Mouse (Mus musculus): ENCODE data around the gene Hilpda.

Gene Hilpda

DNA sequence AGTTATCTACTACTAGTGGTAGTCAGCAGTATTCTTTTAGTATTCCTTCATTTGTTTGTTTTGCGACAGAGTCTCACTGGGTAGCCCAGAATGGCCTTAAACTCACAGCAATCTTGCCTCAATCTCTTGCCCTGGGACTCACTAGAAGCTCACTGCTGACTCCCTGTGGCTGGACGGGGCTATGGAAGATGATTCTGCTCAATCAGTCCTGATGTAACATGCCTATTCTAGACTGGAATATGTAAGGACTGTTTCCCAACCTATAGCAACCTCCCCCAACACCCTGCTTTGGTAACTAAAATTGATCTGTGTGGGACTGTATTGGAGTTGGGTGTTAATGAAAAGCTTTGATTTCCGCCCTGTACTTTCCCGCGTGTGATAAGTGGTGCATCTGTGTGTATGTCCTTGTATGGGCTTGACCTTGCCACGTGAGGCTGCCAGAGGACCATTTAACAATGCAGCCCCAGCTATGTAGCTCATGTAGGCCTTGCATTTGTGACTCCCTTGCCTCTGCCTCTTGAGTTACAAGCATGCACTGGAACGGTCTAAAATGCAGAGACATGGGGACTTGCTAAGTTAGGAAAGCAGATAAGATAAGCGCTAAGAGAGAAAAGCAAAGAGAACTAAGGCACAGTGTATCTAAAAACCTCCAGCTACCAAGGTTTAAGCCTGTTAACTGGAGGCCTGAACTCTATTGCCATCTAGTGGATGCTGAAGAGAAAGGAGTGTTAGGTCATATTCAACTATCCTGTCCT lies 6.4 kb downstream of the Hilpda start:
- peak; percentile 90 for DNase-seq (ENCODE audit: low read depth)

DNA sequence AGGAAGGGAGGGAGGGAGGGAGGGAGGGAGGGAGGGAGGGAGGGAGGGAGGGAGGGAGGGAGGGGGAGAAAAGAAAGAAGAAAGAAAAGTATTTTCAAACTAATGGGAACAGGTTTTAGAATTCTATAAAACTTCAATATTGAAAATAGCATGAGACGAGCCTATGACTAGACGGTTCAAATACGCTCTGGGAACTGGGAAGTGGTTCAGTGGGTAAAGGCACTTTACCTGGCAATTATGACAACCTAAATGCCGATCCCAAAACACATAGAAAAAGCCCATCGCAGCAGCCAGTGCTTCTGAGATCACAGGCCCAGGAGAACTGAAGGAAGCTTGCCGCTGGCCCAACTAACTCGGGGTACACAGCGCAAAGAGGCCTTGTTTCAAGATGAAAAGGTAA lies 7.0 kb downstream of the Hilpda start, which contains the start of gene Fam71f2:
Fam71f2 (plus strand) TSS at position 301 of the 400 bp plus-strand sequence.
- DNase-seq (ENCODE audit: low read depth) = no peak

DNA sequence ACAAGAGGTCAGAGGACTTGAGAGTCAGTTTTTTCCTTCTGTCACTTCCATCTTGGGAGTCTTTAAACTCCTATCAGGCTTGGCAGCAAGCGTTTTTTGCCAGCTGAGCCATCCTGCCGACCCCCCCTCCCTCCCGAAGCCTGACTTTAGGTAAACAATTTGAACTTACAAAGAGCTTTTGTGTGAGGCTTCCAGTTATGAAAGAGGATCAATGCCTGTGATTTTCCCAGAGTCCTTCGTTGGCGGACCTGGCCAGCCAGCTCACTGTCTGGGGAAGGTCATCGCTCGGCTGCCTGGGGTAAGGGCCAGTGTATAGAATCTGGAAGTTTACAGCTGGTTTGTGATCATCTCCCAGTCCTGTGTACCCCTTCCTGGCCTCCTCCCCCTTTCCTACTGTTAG lies 8.4 kb downstream of the Hilpda start:
- no peak for DNase-seq (ENCODE audit: low read depth)

DNA sequence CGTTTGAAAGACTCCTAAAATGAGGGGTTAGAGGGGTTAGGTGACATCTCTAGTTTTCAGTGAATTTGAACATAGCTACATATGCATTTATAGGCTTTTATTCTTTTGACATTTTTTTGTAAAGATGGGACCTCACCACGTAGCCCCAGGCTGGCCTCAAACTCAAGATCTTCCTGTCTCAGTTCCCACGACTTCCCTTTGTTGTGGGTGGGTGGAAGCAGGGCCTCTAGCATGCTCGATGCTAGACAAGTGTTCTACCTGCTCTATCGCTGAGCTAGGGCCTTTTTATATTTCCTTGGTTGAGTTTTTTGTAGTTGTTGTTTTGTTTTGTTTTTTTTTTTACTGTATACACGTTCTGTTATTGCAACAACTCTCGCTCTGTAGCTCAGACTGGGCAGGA lies 14.6 kb downstream of the Hilpda start:
- DNase-seq (ENCODE audit: low read depth) = no peak

DNA sequence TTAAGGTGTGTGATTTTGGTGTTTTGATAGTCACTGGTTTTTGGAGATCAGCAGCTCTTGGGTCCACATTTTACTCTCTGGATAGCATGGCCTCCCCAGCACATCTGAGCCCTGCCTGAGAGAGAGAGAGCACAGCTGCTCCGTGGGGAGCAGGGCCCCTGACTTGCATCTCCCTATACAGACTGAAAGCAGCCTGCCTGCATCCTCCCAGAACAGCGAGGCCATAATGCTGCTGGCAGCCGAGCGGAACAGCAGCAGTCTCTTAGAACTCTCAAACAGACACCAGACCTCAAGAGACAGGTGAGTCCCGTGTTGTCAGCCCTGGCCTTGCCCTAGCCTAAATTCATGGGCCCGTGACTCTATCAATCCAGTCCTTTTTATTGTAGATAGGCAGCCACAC lies 15.2 kb downstream of the Hilpda start:
- no peak for DNase-seq (ENCODE audit: low read depth)

DNA sequence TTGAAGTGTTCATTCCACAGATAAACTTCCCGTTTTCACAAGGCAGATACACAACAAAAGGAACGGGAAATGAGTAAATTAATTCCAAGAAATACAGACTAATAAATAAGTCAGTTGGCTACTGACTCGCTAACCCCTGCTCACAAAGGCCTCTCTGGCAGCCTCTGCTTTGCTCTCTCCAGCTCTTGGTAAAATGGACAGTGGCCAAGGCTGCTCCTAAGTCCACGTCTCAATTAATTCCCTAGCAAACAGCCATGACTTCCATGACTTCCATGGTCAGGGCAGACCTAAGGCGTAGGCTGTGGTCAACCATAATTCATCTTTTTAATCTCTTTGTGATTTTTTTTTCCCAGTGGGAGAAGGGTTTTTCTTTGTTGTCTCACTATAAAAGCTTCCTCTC lies 15.7 kb downstream of the Hilpda start:
- peak; percentile 49 for DNase-seq (ENCODE audit: low read depth)

DNA sequence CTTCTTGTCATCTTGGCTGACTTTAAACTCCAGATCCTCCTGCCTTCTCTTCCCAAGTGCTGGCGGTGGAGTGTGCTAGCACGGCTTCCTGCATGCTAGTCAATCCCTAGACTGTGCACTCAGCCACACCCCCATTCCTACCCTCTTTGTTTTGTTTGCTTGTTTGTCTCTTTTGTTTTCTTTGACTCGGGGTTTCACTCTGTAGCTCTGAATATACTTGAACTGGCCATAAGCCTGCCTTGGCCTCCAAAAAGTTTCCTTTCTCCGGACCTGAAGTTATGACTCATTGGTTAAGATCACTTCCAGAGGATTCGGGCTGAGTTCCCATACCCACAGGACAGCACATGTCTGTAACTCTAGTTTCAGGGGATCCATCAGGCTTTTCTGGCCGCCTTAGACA lies 16.4 kb downstream of the Hilpda start:
- peak; percentile 94 for DNase-seq (ENCODE audit: low read depth)

DNA sequence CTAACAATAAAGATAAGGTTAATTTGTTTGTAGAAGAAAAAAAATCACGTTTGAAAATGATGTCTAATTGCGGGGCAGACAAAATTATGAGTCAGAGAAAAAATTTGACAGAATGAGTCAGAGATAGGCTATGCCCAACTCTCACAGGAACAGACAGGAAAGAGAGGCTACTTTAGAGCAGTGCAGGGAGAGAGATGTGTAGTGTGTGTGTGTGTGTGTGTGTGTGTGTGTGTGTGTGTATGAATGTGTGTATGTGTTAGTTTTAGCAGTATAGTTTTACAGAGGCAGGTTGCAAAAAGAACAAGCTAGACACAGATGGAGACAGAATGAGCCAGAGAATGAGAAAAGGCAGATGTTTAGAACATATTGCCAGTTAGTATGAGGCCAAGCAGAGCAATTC lies 26.8 kb downstream of the Hilpda start:
- DNase-seq (ENCODE audit: low read depth) = peak; percentile 53

DNA sequence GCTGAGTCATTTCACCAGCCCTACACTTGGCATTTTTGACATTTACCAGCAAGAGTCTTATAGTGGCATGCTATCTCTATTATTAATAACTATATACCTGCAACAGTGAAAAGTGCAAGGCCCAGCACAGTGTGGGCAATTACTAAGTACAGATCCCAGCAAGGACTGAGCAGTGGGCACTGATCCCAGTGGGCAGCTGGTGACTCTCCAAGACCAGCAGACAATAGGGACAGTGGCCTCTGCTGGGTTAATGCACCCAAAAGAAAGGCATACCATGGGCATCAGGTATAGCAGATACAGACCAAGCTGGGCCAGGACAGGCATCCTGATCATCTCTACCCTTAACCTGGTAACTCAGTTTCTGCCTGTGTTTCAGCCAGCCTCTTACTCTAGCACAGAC lies 31.0 kb downstream of the Hilpda start:
- no peak for DNase-seq (ENCODE audit: low read depth)

DNA sequence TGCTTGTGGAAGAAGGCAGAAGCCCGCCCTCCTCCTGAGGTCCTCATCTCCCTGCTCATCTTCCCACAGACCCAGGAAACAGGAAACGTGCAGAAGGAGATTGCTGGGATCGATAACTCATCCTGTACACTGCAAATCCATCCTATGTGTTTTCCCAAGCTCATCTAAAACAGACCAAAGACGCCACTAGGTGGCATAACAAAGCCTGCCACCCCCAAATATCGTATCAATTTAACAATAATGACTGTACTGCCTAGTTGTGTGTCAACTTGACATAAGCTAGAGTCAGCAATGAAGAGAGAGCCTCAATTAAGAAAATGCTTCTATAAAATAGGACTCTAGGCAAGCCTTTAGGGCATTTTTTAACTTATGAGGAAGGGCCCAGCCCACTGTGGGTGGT lies 31.4 kb downstream of the Hilpda start:
- DNase-seq (ENCODE audit: low read depth) = peak; percentile 52

DNA sequence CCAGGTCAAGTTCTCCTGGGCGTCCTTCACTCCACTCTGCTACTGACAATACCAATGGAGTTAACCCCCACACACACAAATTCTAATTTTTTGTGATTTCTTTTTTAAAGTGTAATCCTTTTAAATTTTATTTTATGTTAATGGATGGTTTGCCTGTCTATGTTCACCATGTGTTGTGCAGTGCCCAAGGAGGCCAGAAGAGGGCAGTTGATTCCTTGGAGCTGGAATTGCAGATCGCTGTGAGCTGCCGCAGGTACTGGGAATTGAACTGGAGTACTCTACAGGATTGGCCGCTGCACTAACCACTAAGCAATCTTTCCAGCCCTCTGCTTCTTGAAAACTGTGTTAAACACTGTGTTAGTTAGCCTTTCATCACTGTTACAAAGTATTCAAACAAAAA lies 33.2 kb downstream of the Hilpda start:
- no peak for DNase-seq (ENCODE audit: low read depth)

DNA sequence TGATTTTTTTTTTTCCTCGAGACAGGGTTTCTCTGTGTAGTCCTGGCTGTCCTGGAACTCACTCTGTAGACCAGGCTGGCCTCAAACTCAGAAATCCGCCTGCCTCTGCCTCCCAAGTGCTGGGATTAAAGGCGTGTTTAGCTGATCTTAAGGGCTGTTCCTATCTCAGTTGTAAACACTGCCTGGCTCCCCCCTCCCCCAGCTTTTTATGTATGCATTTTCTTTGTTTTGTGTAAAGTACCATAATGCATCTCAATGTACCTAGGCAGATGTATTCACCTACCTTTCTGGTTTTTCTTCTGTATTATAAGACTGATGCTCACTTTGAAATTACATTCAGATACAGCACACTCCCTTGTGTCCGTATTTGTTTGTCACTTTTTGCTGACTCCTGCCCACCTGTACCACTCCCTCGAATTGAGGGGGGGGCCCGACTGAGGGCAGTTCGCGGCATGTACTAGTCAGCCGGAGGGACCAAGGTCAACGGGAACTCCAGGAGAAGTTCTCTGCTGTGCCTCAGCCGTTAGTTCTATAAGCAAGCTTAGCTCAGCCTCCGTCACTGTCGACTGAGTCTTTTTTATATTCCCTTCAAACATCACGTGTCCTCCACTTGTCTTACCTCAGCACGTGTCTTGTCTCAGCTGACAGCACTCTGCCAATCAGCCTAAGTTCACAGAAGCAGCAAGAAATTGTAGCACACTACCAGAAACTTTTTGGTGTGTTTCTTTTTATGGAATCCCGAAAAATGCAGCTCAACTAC lies 36.7 kb downstream of the Hilpda start:
- DNase-seq (ENCODE audit: low read depth) = no peak

DNA sequence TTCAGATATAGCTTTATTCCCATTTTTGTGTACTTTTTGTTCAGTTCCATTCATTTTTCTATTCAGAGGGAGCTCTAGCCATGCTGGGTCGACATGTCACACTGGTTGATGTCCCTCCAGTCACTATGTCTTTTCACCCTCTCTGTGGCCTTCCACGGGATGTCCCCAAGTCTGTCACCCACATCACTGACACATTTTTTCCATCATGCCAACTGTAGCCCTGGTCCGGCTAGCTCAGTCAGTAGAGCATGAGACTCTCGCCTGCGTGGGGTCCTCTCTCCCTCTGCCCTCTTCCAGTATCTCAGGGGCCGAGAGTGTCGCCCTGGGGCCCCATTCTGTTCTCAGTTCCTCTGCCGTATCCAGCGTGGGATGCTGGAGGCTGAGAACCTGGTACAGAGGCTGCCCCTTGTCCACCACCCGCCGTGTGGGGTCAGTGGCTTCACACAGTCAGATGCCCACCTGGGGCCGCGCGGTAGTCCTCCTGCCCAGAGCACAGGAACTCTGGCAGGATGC lies 41.5 kb downstream of the Hilpda start:
- DNase-seq (ENCODE audit: low read depth) = no peak

DNA sequence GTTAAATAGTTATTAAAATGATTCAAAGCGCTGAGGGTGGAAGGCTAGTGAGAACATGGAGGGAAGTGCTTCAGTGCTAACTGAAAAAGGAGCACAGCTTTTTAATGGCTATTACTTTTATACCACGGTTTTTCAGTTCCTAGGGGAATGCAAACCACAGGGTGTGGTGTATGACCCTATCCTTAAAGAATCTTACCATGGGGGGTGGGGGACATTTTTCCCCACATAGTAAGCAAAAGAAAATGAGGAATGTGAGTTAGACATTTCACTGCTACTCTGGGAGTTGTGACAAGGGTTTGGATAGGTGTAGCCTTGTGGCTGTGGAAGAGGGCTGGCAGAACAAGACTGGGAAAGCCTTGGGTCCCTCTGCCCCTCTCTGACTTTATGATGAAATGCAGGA lies 45.0 kb downstream of the Hilpda start:
- DNase-seq (ENCODE audit: low read depth) = peak; percentile 87

DNA sequence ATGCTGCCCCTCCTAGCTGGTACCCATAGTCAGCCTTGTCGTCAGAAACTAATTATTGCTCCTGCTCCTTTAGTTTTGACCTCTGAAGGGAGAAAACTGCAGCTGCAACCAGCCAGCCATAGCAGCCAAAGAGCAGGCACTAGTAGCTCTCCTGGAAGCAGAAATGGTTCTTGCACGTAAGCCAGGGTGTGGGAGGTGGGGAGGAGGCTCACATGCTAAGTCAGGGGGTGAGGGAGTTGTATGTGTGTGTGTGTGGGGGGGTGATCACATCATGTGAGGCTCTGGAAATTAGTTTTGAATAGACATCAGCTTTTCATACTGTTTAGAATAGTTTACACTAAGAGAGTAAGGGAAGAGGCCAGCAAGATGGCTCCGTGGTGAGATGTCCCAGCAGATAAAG lies 45.7 kb downstream of the Hilpda start:
- peak; percentile 69 for DNase-seq (ENCODE audit: low read depth)

DNA sequence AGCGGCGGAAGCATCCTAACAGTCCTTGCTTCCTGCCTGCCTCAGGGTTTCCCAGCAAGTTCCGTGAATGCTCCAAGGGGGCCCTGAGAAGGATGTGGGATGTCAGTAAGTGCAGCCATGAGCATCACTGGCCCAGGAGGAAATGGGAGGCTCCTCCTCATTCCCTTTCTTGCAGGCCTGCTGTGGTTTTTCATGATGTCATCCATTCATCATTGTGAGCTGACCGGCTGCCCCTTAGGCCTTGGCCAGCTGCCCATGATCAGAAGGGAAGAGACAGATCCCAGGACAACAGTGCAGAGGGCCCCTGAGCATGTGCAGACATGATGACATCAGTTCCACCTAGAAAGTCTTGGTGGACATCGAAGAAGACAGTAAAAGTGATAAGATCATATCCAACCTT lies 46.6 kb downstream of the Hilpda start, which contains the start of gene Fam71f1:
Fam71f1 (plus strand) TSS at position 262 of the 400 bp plus-strand sequence.
- DNase-seq (ENCODE audit: low read depth) = peak; percentile 91

DNA sequence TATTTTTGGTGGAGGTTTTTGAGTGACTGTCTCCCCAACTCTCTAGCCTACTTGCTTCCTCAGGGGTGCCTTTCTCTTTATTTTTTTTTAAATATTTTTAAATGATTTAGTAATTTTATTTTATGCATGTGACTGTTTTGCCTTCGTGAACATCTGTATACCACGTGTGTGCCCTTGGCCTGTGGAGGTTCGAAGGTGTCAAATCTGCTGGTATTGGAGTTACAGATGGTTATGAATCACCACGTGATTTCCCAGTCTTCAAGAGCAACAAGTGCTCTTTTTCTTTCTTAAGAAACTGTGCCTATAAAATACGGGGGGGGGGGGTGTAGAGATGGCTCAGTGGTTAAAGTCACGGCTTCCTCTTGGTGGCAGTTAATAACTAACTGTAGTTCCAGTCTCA lies 49.3 kb downstream of the Hilpda start:
- DNase-seq (ENCODE audit: low read depth) = peak; percentile 67

DNA sequence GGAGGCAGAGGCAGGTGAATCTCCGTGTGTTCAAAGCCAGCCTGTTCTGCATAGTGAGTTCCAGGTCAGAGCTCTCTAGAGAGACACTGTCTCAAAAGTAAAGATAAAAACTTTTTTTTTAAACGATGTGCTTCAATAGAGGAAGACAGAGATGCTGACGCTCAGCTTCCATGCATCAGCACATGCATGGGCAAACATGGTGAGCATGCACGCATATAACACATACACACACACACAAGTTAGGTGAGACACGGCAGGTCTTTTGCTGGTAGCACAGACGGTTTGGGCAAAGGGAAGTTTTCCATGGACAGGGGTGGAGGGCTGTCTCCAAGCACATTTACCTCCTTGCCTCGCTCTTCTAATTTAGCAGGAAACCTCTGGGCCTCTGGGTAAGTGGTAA lies 49.9 kb downstream of the Hilpda start:
- no peak for DNase-seq (ENCODE audit: low read depth)

DNA sequence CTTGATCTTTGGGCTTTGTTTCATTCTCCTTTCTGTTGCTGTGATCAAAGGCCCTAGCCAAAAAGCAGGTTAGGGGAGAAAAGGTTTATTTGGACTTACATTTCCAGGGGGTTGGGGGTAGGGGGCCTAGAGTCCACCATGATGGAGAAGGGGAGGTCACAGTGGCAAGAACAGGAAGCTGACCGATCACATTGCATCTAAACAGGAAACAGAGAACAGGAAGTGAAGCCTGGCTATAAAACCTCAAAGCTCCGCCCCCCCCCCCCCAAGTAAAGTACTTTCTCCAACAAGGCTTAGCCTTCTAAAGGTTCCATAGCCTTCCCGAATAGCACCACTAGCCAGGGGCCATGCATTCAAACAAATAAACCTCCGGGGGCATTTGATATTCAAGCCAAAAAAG lies 50.4 kb downstream of the Hilpda start:
- DNase-seq (ENCODE audit: low read depth) = no peak

Measured in NIH3T3 (cell line).